Comparison of ENCODE assay signal across 8 mouse cellular contexts in the genomic region with DNA sequence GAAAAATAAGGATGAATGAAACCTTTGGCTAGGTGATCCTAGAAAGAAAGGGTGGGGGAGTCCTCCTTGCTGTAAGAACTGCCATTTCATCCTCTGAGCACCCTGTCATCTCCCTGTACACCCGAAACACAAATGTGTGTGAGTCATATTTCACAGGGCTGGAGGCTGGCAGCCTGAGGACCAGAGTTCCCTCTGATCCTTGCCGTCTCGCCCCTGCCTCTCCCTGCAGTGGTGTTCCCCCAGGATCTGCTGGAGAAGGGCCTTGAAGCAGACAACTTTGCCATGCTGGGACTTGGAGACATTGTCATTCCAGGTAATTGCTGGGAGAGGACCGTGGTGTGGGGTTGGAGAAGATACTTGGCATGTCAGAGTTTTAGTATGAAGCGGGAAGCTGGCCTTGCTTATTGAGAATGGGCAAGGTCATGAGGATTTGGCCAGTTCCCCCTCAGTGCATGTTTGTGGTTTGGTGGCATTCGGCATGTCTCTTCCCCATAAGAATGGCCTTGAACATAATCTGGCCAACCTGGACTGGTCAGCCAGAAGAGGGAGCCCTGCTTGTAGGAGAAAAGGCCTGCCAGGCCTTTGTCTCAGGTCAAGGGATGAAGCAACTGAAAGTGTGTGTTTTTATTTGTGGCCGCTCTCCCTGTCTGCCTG. TPM values are rescaled to one million over a fixed set of nuclear protein-coding genes. Genes with fewer than 3 reads are reported as not detected.
DNase-seq lines count a peak whose midpoint lies in the region; ATAC-seq lines count a peak whose summit lies in the region.

No protein-coding gene starts in this region.

- 0 out of 2 replicates have a peak overlapping the region, but pooled peaks have one; percentile 20 for H3K27ac ChIP-seq in neural tube, embryonic 11.5 days (ENCODE audit: low read depth, low read length)

- no peaks in the 10 kb centered on the region for H3K9me3 ChIP-seq in neural tube, embryonic 11.5 days (ENCODE audit: control insufficient read depth, low read length)

- peaks cover 20% of the 10 kb centered on the region for H3K36me3 ChIP-seq in neural tube, embryonic 11.5 days (ENCODE audit: control insufficient read depth, insufficient read depth, low read length)

- 81% methylated on average over 7 of the region's 7 CpGs for WGBS in neural tube, embryonic 11.5 days

- no peaks in the 10 kb centered on the region for H3K27me3 ChIP-seq in neural tube, embryonic 11.5 days (ENCODE audit: control insufficient read depth, insufficient read depth, low read length)

- DNase-seq in adrenal gland, adult (ENCODE audit: inconsistent age in 2 of 2, low spot score in 1 of 2): peak; percentile 82 to 92
- DNase-seq in adrenal gland, postnatal 4 days (ENCODE audit: low spot score in 2 of 2): no peak
- no peak for DNase-seq in neural tube, embryonic 11.5 days (ENCODE audit: low spot score)
- DNase-seq in neural tube, embryonic 10.5 days (ENCODE audit: extremely low spot score, low spot score): no peak
- DNase-seq in kidney, postnatal 10 days: peak; percentile 63
- DNase-seq in retina, postnatal 1 day: peak; percentile 61
- no peak for DNase-seq in urinary bladder, adult 2 months (ENCODE audit: low spot score)
- DNase-seq in spleen, postnatal 14 days (ENCODE audit: low spot score in 2 of 2): no peak

- H3K9ac ChIP-seq in neural tube, embryonic 11.5 days (ENCODE audit: low read length): no peak overlapping the region; the same call in 1 of the 2 replicates

- no peak overlapping the region for H3K4me3 ChIP-seq in neural tube, embryonic 11.5 days (ENCODE audit: low read depth, low read length)

- H3K4me2 ChIP-seq in neural tube, embryonic 11.5 days (ENCODE audit: low read depth): no peak overlapping the region

- H3K4me1 ChIP-seq in neural tube, embryonic 11.5 days (ENCODE audit: control insufficient read depth, insufficient read depth, low read length): peaks cover 7% of the 10 kb centered on the region; the same call in 1 of the 2 replicates

- no peak for ATAC-seq in neural tube, embryonic 11.5 days (ENCODE audit: insufficient read depth, low FRiP score, low TSS enrichment)

RNA-seq across cellular contexts. Expression of gene Mcts2, which starts 4.9 kb away (rescaled TPM):
- 10 to 100 TPM; 26.7 to 27.4 TPM for total RNA-seq in adrenal gland, postnatal 4 days (2021)
- 39.1 and 40.6 TPM in 2 replicates for polyA plus RNA-seq in neural tube, embryonic 11.5 days (2014; fragmentation: Nextera tagmentation; extraction: Ambion mirVana)
- polyA plus RNA-seq in urinary bladder, adult 2 months (2012; rRNA removed): 17.1 and 17.8 TPM in 2 replicates

RNA-seq across cellular contexts. Expression of gene H13, which starts 22.4 kb away (rescaled TPM):
- total RNA-seq in adrenal gland, postnatal 4 days (2021): 100 to 1,000 TPM; 138 to 140 TPM
- 123 TPM in 2 replicates for polyA plus RNA-seq in neural tube, embryonic 11.5 days (2014; fragmentation: Nextera tagmentation; extraction: Ambion mirVana)
- 64.3 and 67.2 TPM in 2 replicates for polyA plus RNA-seq in urinary bladder, adult 2 months (2012; rRNA removed)

RNA-seq across cellular contexts. Expression of gene Id1, which starts 44.4 kb away (rescaled TPM):
- 100 to 1,000 TPM; 103 to 129 TPM for total RNA-seq in adrenal gland, postnatal 4 days (2021)
- polyA plus RNA-seq in neural tube, embryonic 11.5 days (2014; fragmentation: Nextera tagmentation; extraction: Ambion mirVana): 116 and 129 TPM in 2 replicates
- polyA plus RNA-seq in urinary bladder, adult 2 months (2012; rRNA removed): 416 and 633 TPM in 2 replicates

Comparison
In these comparisons a context has a peak if more than half of its experiments do, and no peak if none do; other contexts are left out.
1. DNase-seq: peak in adrenal gland, adult (2 of 2), kidney, postnatal 10 days (single experiment) and retina, postnatal 1 day (single experiment); none in adrenal gland, postnatal 4 days (0 of 2), neural tube, embryonic 11.5 days (single experiment), neural tube, embryonic 10.5 days (single experiment), urinary bladder, adult 2 months (single experiment) and spleen, postnatal 14 days (0 of 2).